Mouse (Mus musculus) heart, adult 8-10 months (tissue): ENCODE data around the gene 4930505A04Rik. TPM values are rescaled to one million over a fixed set of nuclear protein-coding genes. Genes with fewer than 3 reads are reported as not detected.
A peak's percentile ranks its signal among the peaks of the same experiment; 100 is the strongest.
"Not testable (repeated sequence)": the region's sequence is repeated elsewhere in the genome, so short reads cannot be mapped to it uniquely, and the experiment has no call there.

ENCODE experiments used
- DNase-seq: peaks from one replicate; pipeline ENCODE4 v3.0.0; 2022; ENCODE audit warnings: low spot score
- total RNA-seq, 4 experiments: library from RNA; stranded (reverse); gene quantifications; 2 replicates each; pipeline ENCODE4 v1.2.4; 2022

The 4930505A04Rik gene
- not detected for total RNA-seq

DNA sequence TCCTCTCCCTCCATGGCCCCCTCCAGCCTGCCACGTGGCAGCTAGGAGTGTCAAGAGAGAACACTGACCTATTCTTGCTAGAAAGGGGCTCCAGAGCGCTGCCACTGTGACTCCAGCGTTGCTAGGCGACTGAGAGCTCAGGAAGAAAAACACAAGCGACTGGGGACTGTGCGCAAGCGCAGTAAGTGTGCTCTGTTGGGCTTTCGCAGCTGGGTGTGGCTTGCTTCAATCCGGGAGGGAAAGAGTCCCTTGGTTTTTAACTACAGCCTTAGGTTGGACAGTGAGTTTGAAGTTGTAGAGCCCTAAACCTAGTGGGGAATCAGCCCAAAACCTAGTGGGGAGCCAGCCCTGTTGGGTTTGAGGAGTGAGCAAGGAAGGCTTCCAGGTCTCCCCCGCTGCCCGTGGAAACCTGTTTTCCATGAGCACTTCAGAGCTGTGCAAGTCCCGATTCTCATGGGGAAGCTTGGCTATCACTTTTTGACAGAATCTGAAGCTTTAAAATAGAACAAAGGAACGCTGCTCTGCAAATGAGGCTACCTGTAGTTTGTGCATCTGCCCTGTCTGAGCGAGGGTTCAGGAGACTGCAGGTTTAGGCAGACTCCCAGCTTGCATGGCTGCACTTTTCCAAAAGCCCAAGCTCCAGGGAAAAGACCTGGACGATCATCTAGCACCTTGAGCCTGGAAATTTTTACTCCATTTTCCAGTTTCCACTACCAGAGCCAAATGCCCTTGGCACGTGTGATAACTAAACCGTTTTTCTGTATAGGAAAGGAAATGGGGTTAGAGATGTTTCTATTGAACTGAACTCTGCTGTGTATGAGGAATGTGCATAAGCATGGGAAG, at the start of gene 4930505A04Rik:
Gene 4930505A04Rik, minus strand, starts transcription at position 77 of the 843 bp plus-strand sequence.
- DNase-seq = peak; percentile 86

DNA sequence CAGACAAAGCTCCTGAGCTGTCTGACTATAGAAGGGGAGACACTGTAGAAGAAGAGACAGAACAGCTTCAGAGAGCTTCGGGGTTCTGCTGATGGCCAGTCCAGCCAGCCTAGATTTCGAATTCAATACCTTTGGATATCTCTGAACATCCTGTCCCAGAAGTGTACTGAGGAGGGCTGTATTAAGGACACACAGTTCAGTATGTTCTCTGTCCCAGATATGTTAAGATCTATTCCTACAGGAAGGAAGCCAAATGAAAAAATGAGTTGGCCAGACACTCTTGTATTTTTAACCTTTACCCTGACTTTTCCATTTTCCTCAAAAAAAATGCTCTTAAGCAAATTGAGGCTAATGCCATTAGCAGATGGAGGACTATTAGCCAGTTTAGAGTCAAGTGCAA, 45.5 kb upstream of the 4930505A04Rik start:
- peak; percentile 87 for DNase-seq

DNA sequence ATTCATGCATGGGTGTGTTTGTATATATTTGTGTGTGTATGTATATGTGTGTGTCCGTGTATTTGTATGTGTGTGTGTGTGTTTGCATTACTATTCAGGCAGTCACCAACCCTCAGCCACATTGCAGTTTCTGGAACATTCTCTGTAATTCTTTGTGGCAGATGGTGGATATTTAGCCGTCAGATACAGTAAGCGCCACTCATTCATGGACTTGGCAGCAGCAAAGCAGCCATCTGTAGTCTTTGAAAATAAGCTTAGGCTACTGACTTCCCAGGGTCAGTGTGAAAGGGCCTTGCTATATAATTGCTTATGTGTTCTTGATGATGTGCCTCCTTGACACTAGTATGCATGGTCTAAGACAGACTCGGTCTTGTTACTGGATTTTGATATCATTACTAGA, 36.6 kb upstream of the 4930505A04Rik start:
- no peak for DNase-seq

GRCm38 (mm10) chr11:30498738-30499355, 27.2 kb upstream of the 4930505A04Rik start:
- no peak for DNase-seq

DNA sequence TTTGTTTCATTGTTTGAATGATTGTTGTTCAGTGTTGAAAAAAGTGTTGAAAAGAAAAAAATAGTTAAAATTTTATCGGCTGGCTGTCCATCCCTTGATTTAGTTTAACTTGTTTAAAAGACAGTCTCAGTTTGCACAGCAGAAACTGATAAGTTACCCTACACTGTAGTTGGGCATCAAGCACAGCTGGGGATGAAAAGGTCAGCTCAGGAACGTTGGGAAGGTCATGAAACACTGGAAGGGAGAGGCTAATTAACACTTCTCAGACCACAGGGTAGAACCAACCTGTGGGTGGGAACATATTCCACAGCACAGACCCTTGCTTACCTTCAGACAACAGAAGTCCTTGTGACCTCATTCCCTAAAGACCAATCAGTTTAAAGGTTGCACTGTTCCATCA, 25.5 kb upstream of the 4930505A04Rik start:
- DNase-seq = no peak

- DNase-seq = no peak
These were observed 20.1 kb upstream of the 4930505A04Rik start for GRCm38 (mm10) chr11:30491515-30492260.

GRCm38 (mm10) chr11:30488183-30488582, 16.6 kb upstream of the 4930505A04Rik start:
- DNase-seq = no peak

- peak; percentile 17 for DNase-seq
These were observed 11.7 kb upstream of the 4930505A04Rik start for GRCm38 (mm10) chr11:30483286-30483685.

DNA sequence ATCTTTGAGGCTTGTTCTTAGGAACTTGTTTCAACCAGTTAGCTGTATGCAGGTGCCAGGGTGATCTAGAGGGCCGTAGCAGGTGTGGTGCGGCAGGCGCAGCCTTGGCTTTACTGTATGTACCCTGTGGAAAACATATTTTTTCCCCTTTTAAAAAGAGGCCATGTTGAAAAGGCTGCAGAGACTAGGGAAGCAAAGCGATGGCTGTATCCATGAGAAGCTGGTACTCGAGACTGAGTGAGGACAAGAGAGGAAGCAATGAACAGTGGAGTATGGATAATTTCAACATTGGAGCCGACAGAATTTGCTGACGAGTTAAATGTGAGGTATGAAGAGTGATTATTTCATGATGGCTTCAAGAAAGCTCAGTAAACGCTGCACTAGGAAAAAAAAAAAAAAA, 440 bp downstream of the 4930505A04Rik start:
- no peak for DNase-seq

DNA sequence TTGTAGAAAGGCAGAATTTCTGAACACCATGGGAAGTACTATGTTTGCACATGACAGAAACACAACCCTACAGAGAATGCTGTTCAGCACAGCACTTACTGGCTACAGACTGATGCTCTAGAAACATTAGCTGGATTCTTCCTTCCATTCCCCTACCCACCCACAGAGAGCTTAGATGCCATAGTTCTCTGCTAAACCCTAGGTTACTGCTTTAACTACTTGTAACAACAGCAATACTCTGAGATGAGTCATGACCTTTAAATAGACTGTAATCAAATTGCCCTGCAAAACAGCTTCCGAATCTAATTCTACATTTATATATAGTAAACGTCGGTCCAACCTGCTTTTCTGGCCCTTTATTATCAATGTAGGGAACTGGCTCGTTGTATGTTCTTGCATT, 17.3 kb downstream of the 4930505A04Rik start:
- DNase-seq = no peak

DNA sequence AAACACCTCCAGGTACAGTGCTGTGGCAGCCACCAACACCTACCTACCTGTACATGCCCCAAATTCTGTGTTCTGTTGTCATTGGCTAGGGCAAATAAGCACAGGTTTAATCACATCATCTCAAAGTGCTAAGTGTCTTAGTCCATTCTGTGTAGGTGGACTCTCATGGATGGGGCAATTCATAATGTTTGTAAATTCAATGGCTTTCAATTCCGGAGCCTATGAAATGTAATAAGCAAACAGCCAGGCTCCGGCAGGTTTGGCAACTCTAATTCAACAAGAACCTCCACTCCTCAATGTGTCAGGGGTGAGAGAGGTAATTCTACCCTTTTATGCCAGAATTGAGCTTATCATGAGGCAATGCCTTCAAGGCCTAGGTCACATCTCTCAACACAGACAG, 23.5 kb downstream of the 4930505A04Rik start:
- no peak for DNase-seq

GRCm38 (mm10) chr11:30447561-30447960, 24.1 kb downstream of the 4930505A04Rik start:
- peak; percentile 49 for DNase-seq

DNA sequence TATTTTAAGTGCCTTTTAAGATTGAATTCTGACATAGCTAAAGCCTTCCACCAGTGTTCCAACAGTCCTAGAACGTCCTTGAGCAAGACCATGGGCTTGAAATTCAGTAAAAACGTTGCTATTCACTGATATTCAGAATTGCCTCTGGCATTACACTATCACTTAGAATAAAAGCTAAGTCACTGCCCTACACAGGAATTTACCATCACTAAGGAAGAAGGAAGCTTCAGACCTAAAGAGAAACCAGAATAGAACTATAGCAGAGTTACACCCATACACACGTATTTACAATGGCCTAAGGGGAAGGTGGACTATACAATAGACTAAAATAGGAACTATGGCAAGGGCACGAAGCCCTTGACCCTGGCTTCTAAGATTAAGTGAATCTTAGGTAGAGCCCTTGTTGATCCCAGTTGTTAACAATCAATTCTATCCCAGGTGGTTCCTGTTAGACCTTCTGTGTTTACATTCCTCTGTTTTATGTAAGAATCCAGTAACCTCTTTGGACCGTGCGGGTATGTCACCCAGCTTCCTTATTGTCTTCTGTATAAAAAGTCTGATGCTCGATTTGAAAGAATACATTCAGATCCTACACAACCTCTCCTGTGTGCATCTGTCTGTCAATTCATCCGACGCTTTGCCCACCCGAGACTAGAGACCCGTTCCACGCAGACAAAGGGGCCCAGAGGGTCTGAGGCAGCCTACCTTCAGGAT, 27.3 kb downstream of the 4930505A04Rik start:
- not testable (repeated sequence) for DNase-seq

GRCm38 (mm10) chr11:30443746-30444145, 27.9 kb downstream of the 4930505A04Rik start:
- no peak for DNase-seq

DNA sequence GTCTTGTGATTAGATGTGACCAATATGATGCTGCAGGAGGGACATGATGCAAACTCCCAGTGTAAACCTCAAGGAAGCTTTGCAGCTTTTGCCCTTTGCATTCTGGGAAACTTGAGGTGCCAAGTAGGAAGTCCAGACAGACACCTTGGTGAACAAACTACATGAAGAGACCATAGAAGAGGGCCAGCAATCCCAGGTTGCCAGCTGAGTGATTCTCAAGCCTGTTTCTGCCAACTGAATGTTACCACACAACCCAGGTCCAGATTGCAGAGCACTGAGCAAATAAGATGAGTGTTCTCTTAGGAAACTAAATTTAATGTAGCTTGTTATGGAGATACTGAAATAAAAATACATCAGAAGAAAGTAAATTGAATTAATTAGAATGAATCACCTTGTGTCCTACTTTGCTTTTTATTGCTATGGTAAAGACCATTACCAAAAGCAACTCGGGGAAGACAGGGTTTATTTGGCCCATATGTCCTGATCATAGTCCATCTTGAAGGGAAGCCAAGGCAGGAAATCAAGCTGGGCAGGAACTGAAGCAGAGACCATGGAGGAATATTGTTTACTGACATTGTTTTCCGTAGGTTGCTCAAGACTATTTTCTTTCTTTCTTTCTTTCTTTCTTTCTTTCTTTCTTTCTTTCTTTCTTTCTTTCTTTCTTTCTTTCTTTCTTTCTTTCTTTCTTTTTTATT, 38.2 kb downstream of the 4930505A04Rik start:
- DNase-seq = no peak

GRCm38 (mm10) chr11:30405581-30405980, 66.0 kb downstream of the 4930505A04Rik start:
- DNase-seq = peak; percentile 85

- DNase-seq = peak; percentile 33
These were observed 66.9 kb downstream of the 4930505A04Rik start for GRCm38 (mm10) chr11:30404619-30405200.

- no peak for DNase-seq
These were observed 77.3 kb downstream of the 4930505A04Rik start for GRCm38 (mm10) chr11:30394351-30394750.

DNA sequence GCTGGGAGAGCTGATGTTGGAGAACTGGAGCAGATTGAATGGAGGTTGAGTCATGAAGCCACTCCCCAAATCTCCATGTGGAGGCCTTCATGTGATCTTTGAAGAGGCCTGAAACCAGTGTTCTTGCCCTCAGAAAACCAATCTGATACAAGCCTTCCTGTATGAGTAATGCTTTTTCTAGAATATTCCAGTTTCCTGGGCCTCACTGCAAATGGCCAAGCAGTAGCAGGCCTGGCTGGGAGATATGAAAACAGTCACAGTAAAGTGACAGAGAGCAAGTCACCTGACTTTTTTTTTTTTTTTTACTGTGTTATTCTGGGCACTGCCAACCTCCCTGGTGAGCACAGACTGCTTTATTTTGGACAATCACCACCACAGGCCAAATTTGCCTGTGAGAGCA, 88.6 kb downstream of the 4930505A04Rik start:
- DNase-seq = no peak
